Mouse (Mus musculus): Measurements from ENCODE around the gene Ganc. TPM values are rescaled to one million over a fixed set of nuclear protein-coding genes. Genes with fewer than 3 reads are reported as not detected.

The Ganc gene
- total RNA-seq, 2 experiments from 2014 or later, result 29.6 to 40.7 TPM

- DNase-seq, result no peak
- intact Hi-C loops (cut with DNase I), result no loop called here
These were observed 92.8 kb downstream of the Ganc start for GRCm38 (mm10) chr2:120496511-120496910.

- no peak for DNase-seq
- intact Hi-C loops (cut with DNase I), result loop anchor here (2.0 kb wide), 1 partner anchor 15 kb away; no protein-coding TSS in a partner anchor
These were observed 96.3 kb downstream of the Ganc start for GRCm38 (mm10) chr2:120499971-120500471.

- no peak for DNase-seq
- intact Hi-C loops (cut with DNase I), result no loop called here
These were observed 97.6 kb downstream of the Ganc start for GRCm38 (mm10) chr2:120501136-120501918.

GRCm38 (mm10) chr2:120501931-120502604, 98.4 kb downstream of the Ganc start:
- DNase-seq, result no peak
- intact Hi-C loops (cut with DNase I), result no loop called here

- DNase-seq, result no peak
- intact Hi-C loops (cut with DNase I), result no loop called here
These were observed 98.9 kb downstream of the Ganc start for GRCm38 (mm10) chr2:120502605-120502990.

- intact Hi-C loops (cut with DNase I), result no loop called here
- DNase-seq, result no peak
These were observed 99.4 kb downstream of the Ganc start for GRCm38 (mm10) chr2:120503094-120503493.

GRCm38 (mm10) chr2:120503992-120504391, 100.3 kb downstream of the Ganc start:
- intact Hi-C loops (cut with DNase I), result no loop called here
- no peak for DNase-seq

Other genes starting within 250 kb of the Ganc start
- gene Ehd4, start 249.3 kb upstream of the Ganc start, total RNA-seq (2021), result 10 to 100 TPM; 35.9 to 40.7 TPM
- gene Pla2g4e, start 158.6 kb upstream of the Ganc start, total RNA-seq (2021), result 10 to 100 TPM; 29.5 to 29.6 TPM
- not detected for gene Pla2g4d, start 114.7 kb upstream of the Ganc start, total RNA-seq (2021)
- gene Pla2g4f, start 89.7 kb upstream of the Ganc start, total RNA-seq (2021), result not detected
- 10 to 100 TPM; 20.1 to 20.2 TPM for gene Vps39, start 50.8 kb upstream of the Ganc start, total RNA-seq (2021)
- 10 to 100 TPM; 40.0 to 41.0 TPM for gene Tmem87a, start 217 bp downstream of the Ganc start, total RNA-seq (2021)
- 100 to 1,000 TPM; 115 to 125 TPM for gene Capn3, start 52.1 kb downstream of the Ganc start, total RNA-seq (2021)
- 100 to 1,000 TPM; 507 to 640 TPM for gene Zfp106, start 159.9 kb downstream of the Ganc start, total RNA-seq (2021)
- gene Snap23, start 163.8 kb downstream of the Ganc start, total RNA-seq (2021), result 10 to 100 TPM; 40.8 to 42.1 TPM
- gene Haus2, start 205.5 kb downstream of the Ganc start, total RNA-seq (2021), result 1 to 10 TPM; 5.0 to 7.2 TPM
- 10 to 100 TPM; 10.3 to 11.0 TPM for gene Lrrc57, start 205.6 kb downstream of the Ganc start, total RNA-seq (2021)
- 1 to 10 TPM; 3.6 to 3.9 TPM for gene Stard9, start 225.2 kb downstream of the Ganc start, total RNA-seq (2021)

All from gastrocnemius, postnatal 36 days (tissue).